Mouse (Mus musculus) ES-E14 (cell line): ENCODE data around the gene Sema3b. TPM values are rescaled to one million over a fixed set of nuclear protein-coding genes. Genes with fewer than 3 reads are reported as not detected.
A peak's percentile ranks its signal among the peaks of the same experiment; 100 is the strongest.

ENCODE experiments used
- DNase-seq: peaks from one replicate; pipeline ENCODE4 v3.0.0-alpha.2; 2013; ENCODE audit warnings: low read depth, low spot score
- H3K27ac ChIP-seq: 2 replicates; pipeline ENCODE4 v1.5.1; 2012; ENCODE audit warnings: low read depth, mild to moderate bottlenecking, low read length, moderate library complexity, mixed read lengths; ENCODE audit not compliant: poor library complexity, insufficient read depth, severe bottlenecking
- H3K36me3 ChIP-seq: 2 replicates; pipeline ENCODE4 v1.6.1; 2012; ENCODE audit warnings: mild to moderate bottlenecking, low read length, moderate library complexity, mixed read lengths; ENCODE audit not compliant: control insufficient read depth, poor library complexity, insufficient read depth, severe bottlenecking
- H3K4me1 ChIP-seq, 2 experiments: fragments of 150-350 bp in 1 of 2; sonication (generic) in 1 of 2; 2 replicates each; pipeline ENCODE4 v1.6.1; 2012; ENCODE audit warnings: low read length in 2 of 2, mild to moderate bottlenecking in 1 of 2, mixed read lengths in 1 of 2; ENCODE audit not compliant: control insufficient read depth in 2 of 2, insufficient read depth in 2 of 2, poor library complexity in 1 of 2
- H3K4me3 ChIP-seq, 2 experiments: fragments of 150-350 bp in 1 of 2; sonication (generic) in 1 of 2; 2 replicates each; pipeline ENCODE4 v1.5.1; 2012; ENCODE audit warnings: low read length in 2 of 2, low read depth in 1 of 2, mild to moderate bottlenecking in 1 of 2, mixed read lengths in 1 of 2; ENCODE audit not compliant: insufficient read depth in 1 of 2, poor library complexity in 1 of 2, severe bottlenecking in 1 of 2
- H3K9ac ChIP-seq: 2 replicates; pipeline ENCODE4 v1.6.1; 2012; ENCODE audit warnings: low read depth, mild to moderate bottlenecking, low read length, mixed read lengths; ENCODE audit not compliant: poor library complexity, insufficient read depth, severe bottlenecking
- H3K9me3 ChIP-seq: fragments of 150-350 bp; sonication (generic); 2 replicates; pipeline ENCODE4 v1.6.1; 2012; ENCODE audit warnings: low read depth, mild to moderate bottlenecking, low read length; ENCODE audit not compliant: control insufficient read depth, insufficient read depth
- CHD2 ChIP-seq: IDR thresholded peaks from 2 replicates; pipeline ENCODE4 v1.6.1; 2014; ENCODE audit warnings: mild to moderate bottlenecking, low read depth, low read length, inconsistent platforms
- HCFC1 ChIP-seq: IDR thresholded peaks from 2 replicates; pipeline ENCODE4 v1.6.1; 2012; ENCODE audit warnings: low read length, inconsistent platforms, borderline replicate concordance; ENCODE audit not compliant: insufficient read depth
- MAFK ChIP-seq: IDR thresholded peaks from 2 replicates; pipeline ENCODE4 v1.6.1; 2014; ENCODE audit warnings: mild to moderate bottlenecking, low read depth, low read length, inconsistent platforms; ENCODE audit not compliant: insufficient read depth
- ZC3H11A ChIP-seq: IDR thresholded peaks from 2 replicates; pipeline ENCODE4 v1.6.1; 2012; ENCODE audit warnings: low read depth, mild to moderate bottlenecking, inconsistent platforms, low read length, borderline replicate concordance
- ZNF384 ChIP-seq: IDR thresholded peaks from 2 replicates; pipeline ENCODE4 v1.6.1; 2012; ENCODE audit warnings: low read depth, low read length, inconsistent platforms
- in situ Hi-C, 2 experiments: fragments of 600-800 bp; cut with MboI; formaldehyde crosslinking; loops; one replicate each; pipeline ENCODE4 v1.15.1; 2025; ENCODE audit warnings: low sequenced_read_pairs in 2 of 2, inconsistent platforms in 1 of 2; ENCODE audit not compliant: unreplicated experiment in 2 of 2
- total RNA-seq: library from RNA; depleted of rRNA; stranded (reverse); fragments of 300-350 nt; gene quantifications from 2 replicates; pipeline ENCODE4 v1.2.3, GENCODE M21; 2012

Gene Sema3b
- total RNA-seq, 1 experiment = 7.4 TPM

GRCm38 (mm10) chr9:107629411-107629730, 20.3 kb upstream of the Sema3b start:
- Histone ChIP-seq H3K27ac (peak overlapping the region; percentile 69; the same call in 1 of the 2 replicates), H3K4me1 (peaks cover 14 to 60% of the 10 kb centered on the region in 2 experiments; a peak in 3 of 4 replicates), H3K36me3 (peaks cover 5% of the 10 kb centered on the region; the same call in 1 of the 2 replicates), H3K9ac (no peak overlapping the region), H3K4me3 (peak overlapping the region; percentile 21 to 31; a peak in 3 of 4 replicates), H3K9me3 (no peaks in the 10 kb centered on the region)
- TF ChIP-seq ZC3H11A (no peak), CHD2 (no peak), HCFC1 (no peak), MAFK (no peak)
- in situ Hi-C loops = no loop called here
- no peak for DNase-seq

GRCm38 (mm10) chr9:107628721-107629410, 19.8 kb upstream of the Sema3b start:
- no peak overlapping the region for H3K9ac ChIP-seq
- no peaks in the 10 kb centered on the region for H3K9me3 ChIP-seq
- in situ Hi-C loops = no loop called here
- no peak for DNase-seq
- TF ChIP-seq MAFK (no peak), ZC3H11A (no peak), ZNF384 (no peak), CHD2 (no peak), HCFC1 (no peak)
- H3K27ac ChIP-seq = peak overlapping the region; percentile 22; the same call in 1 of the 2 replicates
- H3K4me1 ChIP-seq = peaks cover 17 to 64% of the 10 kb centered on the region in 2 experiments; a peak in 3 of 4 replicates
- peaks cover 5% of the 10 kb centered on the region; the same call in 1 of the 2 replicates for H3K36me3 ChIP-seq
- H3K4me3 ChIP-seq = peak overlapping the region; percentile 21 to 31; a peak in 3 of 4 replicates

- Histone ChIP-seq H3K4me1 (peaks cover 15 to 63% of the 10 kb centered on the region in 2 experiments; a peak in 3 of 4 replicates), H3K9me3 (no peaks in the 10 kb centered on the region), H3K9ac (peak overlapping the region; percentile 21; the same call in 1 of the 2 replicates), H3K4me3 (peak overlapping the region; percentile 9 to 19; a peak in 1 of 4 replicates), H3K27ac (peak overlapping the region; percentile 50; the same call in 1 of the 2 replicates), H3K36me3 (peaks cover 5% of the 10 kb centered on the region; the same call in 1 of the 2 replicates)
- in situ Hi-C loops = no loop called here
- no peak for DNase-seq
- TF ChIP-seq HCFC1 (no peak), CHD2 (no peak), ZC3H11A (no peak), ZNF384 (no peak), MAFK (no peak)
These were observed 18.6 kb upstream of the Sema3b start for GRCm38 (mm10) chr9:107627387-107628255.

- in situ Hi-C loops = no loop called here
- no peak for TF ChIP-seq HCFC1
- peak; percentile 34; the same call in 1 of the 2 replicates for TF ChIP-seq CHD2
- peak overlapping the region; percentile 50; the same call in 1 of the 2 replicates for H3K27ac ChIP-seq
- DNase-seq = peak; percentile 98
- H3K9me3 ChIP-seq = no peaks in the 10 kb centered on the region
- peaks cover 6% of the 10 kb centered on the region; the same call in 1 of the 2 replicates for H3K36me3 ChIP-seq
- peak overlapping the region; percentile 8 to 45; a peak in 2 of 4 replicates for H3K4me3 ChIP-seq
- peak overlapping the region; percentile 66; the same call in 1 of the 2 replicates for H3K9ac ChIP-seq
- H3K4me1 ChIP-seq = peaks cover 15 to 56% of the 10 kb centered on the region in 2 experiments; a peak in 3 of 4 replicates
These were observed 17.8 kb upstream of the Sema3b start for GRCm38 (mm10) chr9:107626844-107627277.
